Mouse (Mus musculus) G1E (cell line): ENCODE data around the gene Rpl37.
A peak's percentile ranks its signal among the peaks of the same experiment; 100 is the strongest.

ENCODE experiments used
- CTCF ChIP-seq: IDR thresholded peaks from 2 replicates; pipeline ENCODE4 v1.5.1; 2012; ENCODE audit warnings: low read depth, low read length, inconsistent platforms, mixed read lengths
- GATA1 ChIP-seq: IDR thresholded peaks from 2 replicates; pipeline ENCODE4 v1.6.1; 2012; ENCODE audit warnings: borderline replicate concordance, low read length, inconsistent platforms, mixed read lengths
- GATA2 ChIP-seq: IDR thresholded peaks from 2 replicates; pipeline ENCODE4 v1.6.1; 2012; ENCODE audit warnings: low read depth, low read length, inconsistent platforms, borderline replicate concordance
- POLR2AphosphoS5 ChIP-seq: IDR thresholded peaks from 2 replicates; pipeline ENCODE4 v1.6.1; 2012; ENCODE audit warnings: low read depth, low read length, inconsistent platforms; ENCODE audit not compliant: insufficient replicate concordance
- TAL1 ChIP-seq: conservative IDR thresholded peaks from 2 replicates; pipeline ENCODE4 v1.6.1; 2012; ENCODE audit warnings: low read depth, low read length, inconsistent platforms, mixed read lengths

- TF ChIP-seq CTCF (no peak), TAL1 (peak; percentile 43), GATA1 (no peak), POLR2AphosphoS5 (no peak), GATA2 (no peak)
Observed at GRCm38 (mm10) chr15:5097376-5097775, 19.1 kb upstream of the Rpl37 start.
